Mouse (Mus musculus): ENCODE measurements around the gene Synj1.

Synj1 gene

DNA sequence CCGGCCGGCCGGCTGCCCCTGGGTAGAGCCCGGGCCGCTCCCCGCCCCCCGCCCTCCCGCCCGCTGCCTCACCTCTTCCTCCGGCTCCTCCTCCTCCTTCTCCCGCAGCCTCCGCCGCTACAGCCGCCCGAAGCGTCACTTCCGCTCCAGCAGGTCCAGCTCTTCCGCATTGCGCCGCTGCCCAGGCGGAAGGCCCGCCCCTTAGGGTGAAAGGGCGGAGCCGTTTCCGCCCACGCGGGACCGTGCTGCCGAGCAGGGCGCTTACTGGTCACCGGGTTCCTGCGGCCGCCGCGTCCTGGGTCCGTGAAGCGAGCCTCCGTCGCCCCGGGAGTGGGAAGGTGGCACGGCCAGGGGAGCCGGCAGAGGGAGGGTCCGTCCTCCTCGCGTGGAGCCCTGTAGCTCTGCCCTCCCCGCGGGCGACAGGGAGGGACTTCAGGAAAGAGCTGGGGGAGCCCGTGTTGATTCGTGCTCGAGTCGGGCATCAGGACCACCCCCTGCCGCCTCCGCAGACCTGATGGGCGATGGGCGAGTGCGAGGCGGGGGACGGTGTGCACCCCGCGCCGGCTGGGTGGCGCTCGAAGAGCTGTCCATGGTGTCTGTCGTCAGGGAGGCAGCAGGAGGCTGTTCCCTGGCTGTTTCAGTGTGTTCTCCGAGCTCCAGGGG, at the start of gene Synj1:
Synj1 (minus strand) TSS at position 288 of the 663 bp plus-strand sequence.
- peak; percentile 93 to 95 for DNase-seq

DNA sequence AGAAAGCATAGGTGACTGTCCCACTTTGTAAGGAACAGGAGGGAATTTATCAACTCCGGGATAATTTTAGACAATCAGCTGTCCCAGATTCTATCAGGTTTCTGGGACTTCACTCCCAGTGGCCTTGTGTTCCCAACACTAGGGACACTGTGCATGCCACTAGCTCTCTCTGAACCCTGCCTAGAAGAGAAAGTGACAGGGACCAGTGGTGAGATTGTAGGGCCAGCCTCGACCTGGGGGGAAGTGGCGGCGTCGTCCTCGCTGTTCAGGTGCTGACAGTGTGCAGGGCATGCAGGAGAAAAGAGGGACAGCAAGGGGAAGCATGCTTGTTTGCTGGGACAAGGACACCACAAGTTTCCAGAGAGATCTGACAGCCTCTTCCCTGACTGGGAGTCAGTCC, 46.6 kb upstream of the Synj1 start:
- DNase-seq = no peak

DNA sequence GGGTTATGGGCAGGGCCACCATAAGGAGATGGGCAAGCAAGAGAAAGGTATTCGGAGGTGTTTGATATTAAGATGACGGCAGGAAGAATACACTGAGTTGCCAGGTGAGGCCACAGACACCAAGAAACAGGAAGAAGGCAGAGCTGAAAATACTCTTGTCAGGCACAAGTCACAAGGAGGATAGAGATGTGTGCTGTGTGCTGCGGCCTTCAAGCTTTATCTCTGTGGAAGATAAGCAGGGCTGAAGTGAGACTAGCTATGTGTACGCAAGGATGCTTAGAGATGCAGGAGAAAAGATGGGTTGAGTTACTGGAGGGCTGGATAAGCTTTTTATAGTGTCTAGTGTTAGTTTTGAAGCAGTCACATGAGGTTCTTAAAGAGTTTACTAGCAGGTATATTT, 46.2 kb upstream of the Synj1 start:
- DNase-seq = no peak

DNA sequence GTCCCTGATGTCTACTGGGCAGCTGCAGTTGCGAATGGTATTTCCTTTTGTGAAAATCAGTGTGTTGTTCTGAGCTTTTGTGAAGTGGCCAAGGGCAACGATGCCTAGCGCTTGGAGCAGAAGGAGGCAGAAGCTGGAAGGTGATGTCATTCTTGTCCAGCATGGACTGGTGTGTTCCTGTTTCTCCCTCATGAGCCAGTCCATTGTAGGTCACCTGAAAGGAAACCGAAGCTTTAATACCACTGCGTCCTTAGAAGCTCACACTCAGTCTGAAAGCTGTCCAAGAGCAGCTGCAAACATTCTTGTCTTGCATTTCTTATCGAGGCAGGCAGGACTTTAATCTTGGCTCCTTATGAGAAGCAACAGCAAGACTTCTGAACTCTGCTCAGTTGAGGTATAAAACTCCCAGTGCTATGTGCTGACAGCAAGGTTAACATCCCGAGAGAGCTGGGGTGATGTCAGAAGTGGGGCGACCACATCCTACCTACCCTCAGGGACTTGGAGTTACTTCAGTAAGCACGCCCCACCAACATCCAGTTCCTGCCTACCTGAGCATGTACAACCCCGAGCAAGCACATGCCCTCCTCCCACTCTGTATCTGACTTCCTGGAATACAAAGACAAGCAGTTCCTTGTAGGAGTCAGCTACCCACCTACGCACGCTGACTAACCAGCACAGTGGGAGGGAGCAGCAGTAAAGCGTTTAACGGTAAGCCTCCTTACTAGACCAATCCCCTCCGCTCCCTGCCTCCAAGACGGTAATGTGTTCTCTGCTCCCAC, 45.1 kb upstream of the Synj1 start:
- DNase-seq = peak; percentile 12 to 31

DNA sequence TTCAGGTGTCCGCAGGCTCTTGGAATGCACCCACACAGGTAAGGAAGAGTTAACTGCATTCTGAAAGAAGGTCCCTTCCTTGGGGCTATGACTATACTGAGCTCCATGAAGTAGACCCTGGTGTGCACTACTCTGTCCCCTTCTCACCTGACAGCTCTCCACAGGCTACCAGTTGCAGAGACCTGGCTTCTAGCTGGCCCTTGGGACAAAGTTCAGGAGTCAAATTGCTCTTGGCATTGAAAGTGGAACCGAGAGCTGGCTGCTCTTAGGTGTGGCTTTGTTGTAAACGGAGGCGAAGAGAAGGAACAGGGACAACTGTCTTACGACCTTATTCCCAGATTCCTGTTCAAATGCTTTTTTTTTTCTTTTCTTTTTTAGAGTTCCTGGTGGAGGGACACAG, 44.0 kb upstream of the Synj1 start:
- no peak for DNase-seq

DNA sequence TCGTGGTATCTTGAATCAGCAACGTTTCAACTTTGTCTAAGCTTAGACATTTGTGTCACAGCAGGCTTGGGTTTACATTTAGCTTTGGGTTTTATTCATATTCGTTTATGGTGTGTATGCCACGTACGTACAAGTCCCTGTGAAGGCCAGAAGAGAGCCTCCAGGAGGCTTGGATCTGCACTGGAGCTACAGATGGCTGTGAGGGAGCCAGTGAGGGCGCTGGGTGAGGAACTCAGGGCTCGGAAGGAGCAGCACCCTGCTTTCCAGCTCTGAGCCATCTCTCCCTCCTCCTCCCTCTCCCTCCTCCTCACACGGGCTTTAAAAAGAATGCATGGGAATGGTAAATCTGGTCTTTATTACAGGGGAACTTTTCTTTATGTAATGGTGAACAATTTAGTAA, 42.5 kb upstream of the Synj1 start:
- DNase-seq = no peak

DNA sequence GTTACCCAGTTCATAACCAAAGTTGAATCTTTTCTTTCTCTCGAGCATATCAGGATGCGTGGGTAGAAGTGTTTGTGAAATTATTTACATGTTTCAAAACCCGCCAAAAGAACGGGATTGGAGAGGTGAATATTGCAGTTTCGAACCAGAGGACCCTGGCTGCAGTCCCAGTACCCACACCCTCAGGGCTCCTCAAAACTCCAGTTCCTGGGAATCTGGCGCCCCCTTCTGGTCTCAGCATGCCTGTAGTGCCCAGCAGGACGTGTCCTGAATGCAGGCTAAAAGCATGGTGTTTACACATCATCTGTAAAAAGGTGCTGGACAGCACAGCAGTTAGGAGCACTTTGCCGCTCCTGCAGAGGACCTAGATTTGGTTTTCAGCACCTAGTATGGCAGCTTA, 34.4 kb upstream of the Synj1 start:
- peak; percentile 30 to 48 for DNase-seq

DNA sequence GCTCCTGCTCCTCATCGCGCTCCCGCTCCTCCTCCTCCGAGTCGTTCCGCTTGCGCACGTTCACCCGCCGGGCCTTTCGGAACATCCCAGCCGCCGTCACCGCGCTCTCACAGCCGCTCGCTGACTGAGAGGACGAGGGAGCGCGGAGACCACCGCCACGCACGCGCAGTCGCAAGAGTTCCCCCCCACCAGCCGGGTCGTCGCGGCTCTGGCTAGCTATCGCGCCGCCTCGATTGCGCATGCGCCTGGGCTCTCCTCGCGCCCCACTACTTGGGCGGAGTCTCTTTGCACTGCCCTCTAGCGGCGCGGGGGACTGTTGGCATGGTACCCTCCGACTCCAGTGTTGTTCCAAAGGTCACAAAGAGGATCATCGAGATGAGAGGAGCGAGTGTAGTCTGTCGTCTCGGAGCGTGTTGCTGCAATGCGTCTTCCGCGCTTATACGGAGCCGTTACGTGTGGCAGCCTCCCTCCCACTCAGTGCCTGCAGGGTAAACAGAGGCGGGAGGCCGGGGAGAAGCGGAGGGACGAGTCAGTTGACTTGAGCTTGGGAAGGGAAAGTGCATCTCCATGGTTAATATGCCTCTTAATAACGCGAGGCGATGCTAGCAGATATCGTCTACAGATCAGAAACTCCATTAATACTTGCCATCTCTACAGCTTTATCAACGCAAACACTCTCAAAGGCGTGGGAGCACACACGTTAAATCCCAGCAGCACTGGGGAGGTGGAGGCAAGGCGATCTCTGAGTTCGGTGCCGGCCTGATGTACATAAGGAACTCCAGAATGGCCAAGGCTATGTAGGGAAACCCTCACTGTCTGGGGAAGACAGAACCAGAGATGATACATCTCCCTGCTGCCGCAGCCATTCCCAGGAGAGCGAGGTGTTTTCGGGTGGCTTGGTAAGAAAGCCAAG, 33.4 kb upstream of the Synj1 start, which contains the start of gene Paxbp1:
Paxbp1 (minus strand) TSS at position 274 of the 913 bp plus-strand sequence.
- peak; percentile 98 for DNase-seq

DNA sequence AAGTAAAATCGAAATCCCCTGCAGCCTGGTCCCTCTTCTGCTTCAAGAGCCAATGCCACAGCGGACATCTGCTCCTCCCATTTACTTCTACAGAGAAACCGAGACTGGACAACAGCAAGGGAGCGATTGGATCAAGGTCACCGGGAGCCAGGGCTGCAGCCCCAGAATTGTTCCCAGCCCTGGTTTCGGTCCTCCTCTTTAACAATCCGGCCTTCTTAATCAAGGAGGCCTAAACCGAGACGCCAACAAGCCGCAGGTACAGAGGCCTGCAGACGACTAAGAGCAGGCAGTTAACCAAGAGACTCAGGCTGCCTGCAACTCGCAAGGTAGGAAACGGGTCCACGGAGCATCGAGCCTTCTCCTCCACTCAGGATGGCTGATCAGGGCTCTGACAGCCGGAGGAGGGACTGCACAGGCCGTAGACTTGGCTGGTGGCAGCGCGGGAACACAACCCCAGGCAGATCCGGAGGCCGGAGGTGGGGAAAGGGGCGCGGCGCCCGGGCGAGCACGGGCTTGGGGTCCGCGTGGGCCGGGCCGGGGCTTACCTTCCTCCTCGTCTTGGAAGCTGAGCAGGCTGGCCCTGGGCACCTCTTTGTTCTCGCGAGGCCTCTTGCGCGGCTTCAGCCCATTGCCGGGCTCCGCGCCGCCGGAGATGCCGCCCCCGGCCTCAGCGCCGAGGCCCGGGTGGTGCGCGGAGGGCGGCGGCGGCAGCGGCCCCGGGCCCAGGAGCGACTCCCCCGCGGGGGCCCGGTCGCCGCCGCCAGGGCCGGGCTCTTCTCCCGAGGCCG, 32.5 kb upstream of the Synj1 start:
- DNase-seq = peak; percentile 49 to 62

DNA sequence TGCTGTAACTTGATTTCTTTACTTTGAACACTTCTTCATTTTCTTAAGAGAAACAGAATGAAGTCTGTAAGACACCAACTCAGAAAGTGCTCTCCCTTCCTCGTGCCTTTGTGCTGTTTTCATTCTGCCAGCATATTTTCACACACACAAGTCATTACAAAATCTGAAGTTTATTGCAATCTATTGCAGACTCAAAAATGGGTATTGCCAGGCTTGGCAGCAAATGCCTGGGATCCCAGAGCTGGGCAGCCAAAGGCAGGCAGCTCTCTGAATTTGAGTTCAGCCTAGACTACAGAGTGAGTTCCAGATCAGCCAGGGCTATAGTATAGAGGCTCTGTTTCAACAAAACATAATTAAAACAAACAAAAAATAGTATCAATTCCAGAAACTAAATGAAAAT, 31.5 kb upstream of the Synj1 start:
- no peak for DNase-seq

DNA sequence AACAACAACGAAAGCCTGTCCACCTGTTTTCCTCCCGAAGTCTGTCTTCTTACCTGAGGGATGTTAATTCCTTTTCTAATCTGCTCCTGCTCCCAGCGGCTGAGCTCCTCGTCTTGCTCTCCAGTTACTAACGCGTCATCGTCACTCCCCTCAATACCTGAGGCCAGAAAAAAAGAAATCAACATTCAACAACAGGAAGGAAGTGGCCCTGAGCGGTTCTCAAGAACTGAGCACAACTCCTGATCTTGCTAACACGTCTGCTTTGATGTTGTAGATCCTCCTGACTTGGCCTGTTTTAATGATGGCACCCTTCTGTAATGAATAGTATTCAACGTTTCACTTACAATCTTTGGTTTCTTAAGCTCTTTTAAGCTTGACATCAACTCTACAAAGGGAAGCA, 24.8 kb upstream of the Synj1 start:
- DNase-seq = no peak

DNA sequence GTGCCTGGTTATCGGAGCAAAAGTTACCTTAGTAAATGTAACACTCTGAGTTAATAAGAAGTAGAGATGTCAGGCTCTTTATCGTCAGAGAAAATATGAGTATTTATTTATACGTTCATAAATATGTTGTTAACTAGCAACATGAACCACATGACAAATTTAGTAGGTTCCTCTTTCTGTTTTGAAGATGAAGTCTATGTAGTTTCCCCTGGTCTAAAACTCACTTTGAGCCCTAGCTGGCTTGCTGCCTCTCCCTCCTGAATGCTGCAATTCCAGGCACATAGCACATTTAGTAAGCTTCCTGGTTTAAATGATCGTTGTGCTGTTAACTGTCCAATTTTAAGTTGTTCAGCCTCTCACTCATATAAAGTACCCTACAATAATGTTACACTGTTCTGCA, 19.6 kb upstream of the Synj1 start:
- no peak for DNase-seq

DNA sequence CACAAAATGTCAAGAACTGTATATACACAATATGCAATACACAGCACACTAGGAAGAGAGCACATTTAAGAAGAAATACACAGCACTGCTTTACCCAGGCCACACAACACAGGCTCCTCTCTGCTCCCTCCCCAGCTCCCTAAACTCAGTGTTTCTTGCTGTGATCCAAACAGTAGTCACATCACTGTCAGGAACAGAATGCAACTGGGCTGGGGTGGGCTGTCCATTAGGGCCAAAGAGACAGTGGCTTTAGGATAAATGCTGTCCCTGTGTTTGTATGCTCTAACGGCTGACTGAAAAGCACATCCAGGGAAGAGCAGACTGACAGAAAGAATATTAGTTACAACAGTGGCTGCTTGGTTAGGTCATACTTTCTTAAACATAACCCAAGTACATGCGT, 18.8 kb upstream of the Synj1 start:
- DNase-seq = no peak

DNA sequence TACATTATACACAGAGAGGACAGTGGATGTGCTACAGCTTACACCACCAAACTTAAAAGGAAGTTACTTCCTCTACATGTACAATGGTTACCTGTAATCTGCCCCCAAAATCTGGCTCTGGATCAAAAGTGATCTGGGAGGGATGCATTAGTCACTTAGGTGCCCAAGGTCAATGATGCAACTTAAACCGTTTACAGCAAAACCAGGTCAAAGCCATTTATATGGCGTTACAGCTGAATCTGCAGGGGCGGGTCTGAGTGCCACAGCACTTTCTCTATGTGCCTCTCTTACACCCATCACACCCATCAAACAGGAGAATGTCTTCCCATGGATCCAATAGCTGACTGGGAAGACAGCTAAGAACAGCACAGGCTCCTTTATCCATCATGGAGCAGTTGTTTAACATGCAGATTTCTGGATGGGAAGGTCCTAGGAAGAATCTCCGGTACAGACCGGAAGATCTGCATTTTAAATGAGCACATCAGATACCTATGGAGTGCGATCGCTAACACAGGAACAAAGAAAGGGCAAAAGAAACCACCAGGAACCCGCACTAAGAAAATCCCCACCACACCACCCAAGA, 18.1 kb upstream of the Synj1 start:
- DNase-seq = no peak

DNA sequence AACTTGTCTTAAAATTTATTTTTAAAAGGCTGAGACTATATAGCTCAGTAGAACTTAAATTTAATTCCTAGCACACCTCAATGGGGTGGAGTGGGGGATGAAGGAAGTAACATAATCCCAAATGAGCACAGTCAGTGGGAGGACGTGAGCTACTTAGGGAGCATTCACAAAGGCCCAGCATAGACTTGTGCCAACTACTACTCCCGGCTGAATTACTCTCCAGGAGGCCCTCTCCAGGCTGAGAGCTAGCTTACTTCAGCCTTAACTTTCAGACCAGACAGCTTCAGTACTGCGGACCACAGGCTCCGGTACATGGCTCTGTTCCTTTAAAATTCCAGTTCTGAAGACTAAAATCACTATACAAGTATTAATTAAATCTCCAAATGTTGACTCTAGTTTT, 15.2 kb upstream of the Synj1 start:
- no peak for DNase-seq

DNA sequence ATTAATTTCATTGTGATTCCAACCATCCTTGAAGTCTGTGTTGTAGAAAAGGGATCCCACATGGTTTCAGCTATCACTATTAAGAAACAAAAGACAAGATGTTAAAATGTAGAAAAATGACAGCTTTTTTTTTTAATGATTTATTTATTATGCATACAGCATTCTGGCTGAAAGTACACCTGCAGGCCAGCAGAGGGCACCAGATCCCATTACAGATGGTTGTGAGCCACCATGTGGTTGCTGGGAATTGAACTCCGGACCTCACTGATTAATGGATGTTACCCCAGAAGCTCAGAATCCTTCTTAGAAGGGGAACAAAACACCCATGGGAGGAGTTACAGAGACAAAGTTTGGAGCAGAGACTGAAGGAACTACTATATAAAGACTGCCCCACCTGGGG, 12.3 kb upstream of the Synj1 start:
- no peak for DNase-seq

DNA sequence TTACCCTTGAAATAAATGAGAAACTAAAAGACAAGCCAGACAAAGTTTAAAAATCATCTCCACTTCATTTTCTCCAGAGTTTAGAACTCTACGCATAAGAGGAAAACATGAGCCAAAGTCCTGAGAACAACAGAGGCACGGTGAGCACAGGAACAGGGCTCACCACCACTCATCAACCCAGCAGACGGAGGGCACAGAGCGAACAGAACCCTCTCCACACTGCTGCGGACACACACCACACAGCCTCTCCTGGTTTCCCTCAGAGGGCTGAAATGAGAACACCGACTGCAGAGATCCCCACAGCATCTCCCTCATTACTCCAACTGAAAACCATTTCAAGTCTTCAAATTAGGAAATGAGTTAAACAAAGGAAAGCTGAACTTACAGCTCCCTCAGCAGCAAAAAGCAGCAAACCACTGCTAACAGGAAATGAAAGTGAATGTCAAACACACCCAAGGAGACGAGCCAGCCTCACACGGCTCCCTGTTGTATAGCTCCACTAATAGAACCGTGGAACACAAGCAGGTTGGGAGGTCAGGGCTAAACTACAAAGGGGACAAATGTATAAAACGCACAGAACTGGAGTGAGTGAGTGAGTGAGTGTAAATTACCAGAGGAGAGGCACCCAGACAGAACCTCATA, 9.9 kb upstream of the Synj1 start:
- no peak for DNase-seq

DNA sequence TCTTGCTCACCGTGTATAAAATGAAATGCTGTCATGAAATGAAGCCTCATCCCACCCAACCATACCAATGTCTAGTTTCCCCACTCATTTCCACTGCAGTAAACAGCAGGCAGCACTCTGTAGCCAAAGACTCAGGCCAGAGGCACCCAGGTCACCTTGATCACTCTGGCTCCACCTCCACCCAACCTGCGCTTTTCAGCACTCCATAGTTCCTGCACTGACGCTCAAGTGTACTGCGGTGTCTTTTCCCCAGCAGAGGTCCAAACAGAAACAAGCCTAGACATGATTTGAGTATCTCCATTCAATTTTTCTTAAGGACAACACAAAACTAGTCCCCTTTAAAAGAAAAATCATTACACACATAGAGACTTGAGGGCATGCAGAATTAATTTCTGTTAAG, 8.4 kb upstream of the Synj1 start:
- no peak for DNase-seq

DNA sequence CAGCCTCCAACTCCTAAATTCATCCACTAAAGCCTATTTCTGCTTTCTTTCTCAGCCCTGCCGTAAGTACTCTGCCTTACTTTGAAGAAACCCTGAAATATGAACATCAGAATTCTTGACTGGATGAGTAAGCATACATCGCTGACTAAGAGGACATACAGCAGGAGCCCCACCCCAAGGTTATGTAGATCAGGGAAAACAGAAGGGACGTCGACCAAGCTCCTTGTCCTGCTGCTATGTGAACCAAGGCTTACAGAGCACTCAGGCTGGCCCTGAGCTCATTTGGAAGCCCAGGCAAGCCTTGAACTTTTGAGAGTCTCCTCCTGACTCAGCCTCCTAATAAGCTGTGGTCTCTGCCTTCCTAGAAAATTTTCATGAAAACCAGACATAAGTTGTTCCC, 4.7 kb upstream of the Synj1 start:
- DNase-seq = no peak

DNA sequence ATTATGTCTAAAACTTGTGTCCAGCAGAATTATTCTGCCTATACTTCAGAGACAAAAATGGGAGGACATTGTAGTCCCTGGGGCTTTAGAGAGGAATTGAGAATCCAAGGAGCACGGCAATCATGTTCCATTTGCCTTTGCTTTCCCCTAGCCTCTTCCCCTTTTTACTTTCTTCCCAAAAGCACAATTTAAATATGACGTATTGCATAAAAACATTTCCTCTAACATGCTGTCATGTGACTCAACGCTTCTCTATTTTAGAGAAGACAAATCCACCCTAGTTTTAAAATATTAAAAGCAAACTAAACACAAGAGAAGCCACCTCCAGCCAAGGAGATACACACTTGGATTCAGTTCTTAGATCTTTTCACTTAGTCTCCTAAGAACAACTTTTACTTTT, 739 bp upstream of the Synj1 start:
- DNase-seq = no peak

DNA sequence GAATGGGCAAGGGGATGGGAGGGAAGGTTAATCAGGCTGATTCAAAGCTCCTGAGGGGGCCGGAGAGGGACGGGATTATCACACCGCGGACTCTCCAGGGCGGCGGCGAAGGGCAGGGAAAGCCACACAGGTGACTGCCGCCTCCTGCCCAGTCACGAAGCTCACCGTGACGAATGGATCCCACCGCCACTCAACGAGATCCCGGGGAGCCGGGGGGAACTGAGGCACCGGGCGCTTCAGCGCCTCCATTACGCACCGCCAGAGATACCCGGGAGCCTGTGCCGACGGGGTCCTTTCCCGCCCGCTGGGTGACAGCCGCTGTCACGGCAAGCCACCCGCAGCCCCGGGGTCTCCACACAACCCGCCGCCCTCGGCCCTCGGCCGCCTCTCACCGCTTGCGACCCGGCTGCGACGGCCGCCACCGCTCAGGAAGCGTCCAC, 507 bp downstream of the Synj1 start:
- DNase-seq = no peak

Data from lung, adult 18-20 months (tissue).